Mouse (Mus musculus): ENCODE measurements around the gene Otof.

The Otof gene

DNA sequence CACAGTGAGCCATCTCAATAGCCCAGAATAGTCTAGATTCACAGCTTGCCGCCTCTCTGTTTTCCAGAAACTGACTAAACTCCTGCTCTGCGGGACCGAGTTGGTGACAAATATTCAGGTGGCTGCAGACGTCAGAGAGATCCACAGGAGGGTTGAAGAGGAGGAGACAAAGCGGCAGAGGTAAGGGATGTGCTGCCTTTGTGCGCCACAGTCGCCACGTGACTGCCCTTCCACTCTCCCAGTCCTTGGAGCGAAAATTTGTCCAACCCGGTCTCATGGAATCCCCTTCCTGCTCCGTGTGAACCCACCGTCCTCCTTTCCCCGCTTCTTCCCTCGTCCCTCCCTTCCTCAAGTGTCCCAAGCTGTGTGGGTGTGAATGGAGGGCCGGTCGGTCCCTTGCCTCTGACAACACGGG lies 119.1 kb downstream of the Otof start:
- no peaks in the 10 kb centered on the region for H3K36me3 ChIP-seq (ENCODE audit: control insufficient read depth, insufficient read depth, low read length, poor library complexity, severe bottlenecking)
- no peaks in the 10 kb centered on the region for H3K27me3 ChIP-seq (ENCODE audit: control insufficient read depth, insufficient read depth, low read length, poor library complexity, severe bottlenecking)
- no peak for DNase-seq (ENCODE audit: low read depth, low spot score)

DNA sequence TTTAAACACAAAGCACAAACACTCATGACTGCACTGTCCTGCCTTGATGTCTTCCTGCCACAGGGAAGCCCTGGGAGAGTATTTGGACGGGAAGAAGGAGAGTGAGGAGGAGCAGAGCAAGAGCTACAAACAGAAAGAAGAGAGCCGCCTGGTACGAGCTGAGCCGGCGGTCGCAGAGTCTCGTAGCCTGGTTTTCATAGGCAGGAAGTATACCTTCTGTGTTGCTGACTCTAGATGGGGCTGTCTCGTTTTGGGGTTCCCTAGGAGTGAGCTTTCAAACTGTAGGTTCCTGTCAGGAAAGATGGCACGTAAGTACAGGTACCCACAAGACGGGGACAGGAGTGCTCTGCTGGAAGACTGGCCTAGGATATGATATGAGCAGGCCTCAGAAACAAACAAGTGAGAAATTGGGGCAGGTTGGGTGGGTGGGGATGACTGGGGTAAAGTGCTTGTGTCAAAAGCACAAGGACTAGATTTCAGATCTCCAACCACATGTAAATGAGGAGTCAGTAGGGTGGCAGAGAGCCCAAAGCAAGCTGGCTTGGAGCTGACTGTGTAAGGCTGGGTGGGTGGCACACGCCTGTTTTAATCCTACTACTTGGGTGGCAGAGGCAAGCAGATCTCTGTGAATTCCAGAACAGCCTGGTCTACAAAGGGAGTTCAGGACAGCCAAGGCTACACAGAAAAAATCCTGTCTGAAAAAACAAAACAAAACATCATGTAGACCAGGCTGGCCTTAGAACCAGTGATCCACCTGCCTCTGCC lies 119.9 kb downstream of the Otof start:
- no peaks in the 10 kb centered on the region for H3K27me3 ChIP-seq (ENCODE audit: control insufficient read depth, insufficient read depth, low read length, poor library complexity, severe bottlenecking)
- DNase-seq (ENCODE audit: low read depth, low spot score): no peak
- H3K36me3 ChIP-seq (ENCODE audit: control insufficient read depth, insufficient read depth, low read length, poor library complexity, severe bottlenecking): no peaks in the 10 kb centered on the region

DNA sequence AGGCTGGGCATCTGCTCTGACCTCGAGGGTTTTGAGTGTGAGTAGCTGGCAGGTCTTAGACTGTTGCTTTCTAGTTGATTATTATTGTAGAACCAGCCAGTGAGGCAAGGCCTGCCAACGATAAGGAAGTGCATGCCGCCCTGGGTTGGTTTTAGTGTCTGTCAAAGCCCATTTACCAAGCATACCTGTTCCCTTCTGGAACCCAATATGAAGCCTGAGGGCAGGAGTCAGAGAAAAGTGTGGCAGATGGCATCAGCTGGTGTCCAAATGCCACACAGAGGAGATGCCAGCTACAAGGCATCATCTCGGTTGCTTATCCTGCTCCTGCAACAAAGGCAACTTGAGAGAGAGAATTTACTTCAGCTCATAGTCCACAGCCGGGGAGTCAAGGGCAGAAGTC lies 120.9 kb downstream of the Otof start:
- no peak for DNase-seq (ENCODE audit: low read depth, low spot score)
- Histone ChIP-seq H3K27me3 (ENCODE audit: control insufficient read depth, insufficient read depth, low read length, poor library complexity, severe bottlenecking) (no peaks in the 10 kb centered on the region), H3K36me3 (ENCODE audit: control insufficient read depth, insufficient read depth, low read length, poor library complexity, severe bottlenecking) (no peaks in the 10 kb centered on the region)

Data from splenic B cell, adult 2 months (primary cell).